Mouse (Mus musculus) induced T-regulatory cell, adult 2 months (primary cell): Measurements from ENCODE around the gene Gm7030.
"Not testable (repeated sequence)": the region's sequence is repeated elsewhere in the genome, so short reads cannot be mapped to it uniquely, and the experiment has no call there.

ENCODE experiments used
- DNase-seq: peaks from one replicate; pipeline ENCODE4 v3.0.0-alpha.2; 2012; ENCODE audit warnings: low read depth

Gene Gm7030

GRCm38 (mm10) chr17:36128968-36129817, at the start of gene Gm7030:
TSS of gene Gm7030 (minus strand) at chr17:36129425.
- DNase-seq, result not testable (repeated sequence)

GRCm38 (mm10) chr17:36178938-36179337, 49.7 kb upstream of the Gm7030 start:
- DNase-seq, result peak; percentile 72

DNA sequence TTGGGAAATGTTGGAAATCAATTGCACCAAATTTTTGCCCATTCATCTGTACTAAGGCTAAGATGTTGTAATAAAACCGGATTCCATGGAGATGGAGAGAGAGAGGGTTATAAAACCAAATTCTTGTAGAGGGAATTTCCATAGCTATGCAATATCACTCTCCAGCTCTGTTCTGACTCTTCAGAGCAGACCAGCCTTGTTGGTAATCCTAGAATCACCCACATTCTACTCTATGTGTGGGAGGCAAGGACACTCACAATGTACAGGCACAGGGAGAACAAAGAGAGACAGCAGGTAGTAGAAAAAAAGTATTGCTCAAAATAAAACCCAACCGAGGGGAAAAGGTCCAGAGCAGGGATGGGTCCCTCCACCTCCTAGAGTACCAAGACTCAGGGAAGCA, 46.9 kb upstream of the Gm7030 start:
- not testable (repeated sequence) for DNase-seq

DNA sequence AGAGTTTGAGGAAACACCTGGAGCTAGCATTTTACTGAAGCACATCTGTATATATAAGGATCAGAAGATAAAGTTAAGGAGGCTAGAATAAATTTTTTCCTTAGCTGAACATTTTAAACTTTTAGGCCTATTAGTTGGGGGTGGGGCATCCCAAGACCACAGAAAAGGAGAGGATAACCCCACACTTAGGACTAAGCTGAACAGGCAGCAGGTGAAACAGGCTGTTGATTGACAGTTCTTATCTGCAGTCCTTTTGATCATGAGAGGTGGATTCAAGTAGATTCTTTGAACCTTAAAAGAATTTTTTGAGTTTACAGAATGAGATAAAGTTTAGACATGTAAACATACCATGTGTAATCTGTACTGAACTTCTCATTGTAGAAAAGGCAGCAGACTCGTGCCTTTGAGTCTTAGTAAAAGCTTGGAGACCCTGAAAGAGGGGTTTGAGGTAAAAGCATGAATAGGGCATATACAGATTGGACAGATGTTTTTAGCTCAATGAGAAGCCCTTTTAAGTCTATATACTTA, 41.1 kb upstream of the Gm7030 start:
- no peak for DNase-seq

DNA sequence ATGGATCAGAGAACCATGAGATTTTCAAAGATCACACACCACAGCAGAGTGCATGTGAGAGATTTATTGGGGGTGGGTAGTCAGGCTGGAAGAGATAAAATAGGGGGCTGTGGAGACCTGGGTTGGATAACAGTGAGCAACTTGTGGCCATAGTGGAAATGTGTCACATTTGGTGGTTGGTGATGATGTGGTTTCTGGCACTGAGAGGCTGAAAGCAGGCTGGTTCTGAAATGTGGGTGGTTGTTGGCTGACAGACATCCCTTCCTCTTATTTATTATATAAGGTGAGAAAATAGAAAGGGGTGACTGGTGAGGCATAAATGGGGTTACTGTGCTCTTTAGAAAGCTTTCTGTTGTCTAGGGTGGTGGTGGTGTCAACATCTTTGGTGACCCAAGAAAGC, 40.5 kb upstream of the Gm7030 start:
- no peak for DNase-seq

GRCm38 (mm10) chr17:36169094-36169493, 39.9 kb upstream of the Gm7030 start:
- not testable (repeated sequence) for DNase-seq

DNA sequence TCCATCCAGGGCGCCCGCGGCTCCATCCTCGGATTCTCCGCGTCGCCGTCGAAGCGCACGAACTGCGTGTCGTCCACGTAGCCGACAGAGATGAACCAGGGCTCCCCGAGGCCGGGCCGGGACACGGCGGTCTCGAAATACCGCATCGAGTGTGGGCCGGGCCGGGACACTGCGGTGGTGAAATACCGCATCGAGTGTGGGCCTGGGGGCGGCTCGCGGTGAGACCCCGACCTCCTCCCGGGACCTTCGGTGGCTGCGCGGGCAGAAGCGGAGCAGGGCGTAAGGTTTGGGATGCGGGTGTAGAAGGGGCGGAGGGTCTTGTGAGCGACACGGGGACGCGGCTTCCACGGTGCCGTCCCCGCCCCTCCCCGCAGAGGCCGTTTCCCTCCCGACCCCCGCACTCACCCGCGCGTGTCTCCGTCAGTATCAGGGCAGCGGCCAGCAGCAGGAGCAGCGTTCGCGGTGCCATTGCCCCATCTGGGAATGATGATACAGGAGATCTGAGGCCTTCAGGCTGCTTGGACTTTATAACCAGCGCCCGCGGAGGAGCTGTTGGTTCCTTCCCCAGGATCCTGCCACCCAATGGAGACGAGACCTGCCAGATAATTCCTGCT, 38.9 kb upstream of the Gm7030 start, which contains the start of gene Gm8909:
TSS of gene Gm8909 (minus strand) at position 499 of the 614 bp plus-strand sequence.
- DNase-seq, result no peak

- DNase-seq, result peak; percentile 85
Observed at GRCm38 (mm10) chr17:36167306-36168038, 38.2 kb upstream of the Gm7030 start.

GRCm38 (mm10) chr17:36166901-36167300, 37.7 kb upstream of the Gm7030 start:
- DNase-seq, result not testable (repeated sequence)

DNA sequence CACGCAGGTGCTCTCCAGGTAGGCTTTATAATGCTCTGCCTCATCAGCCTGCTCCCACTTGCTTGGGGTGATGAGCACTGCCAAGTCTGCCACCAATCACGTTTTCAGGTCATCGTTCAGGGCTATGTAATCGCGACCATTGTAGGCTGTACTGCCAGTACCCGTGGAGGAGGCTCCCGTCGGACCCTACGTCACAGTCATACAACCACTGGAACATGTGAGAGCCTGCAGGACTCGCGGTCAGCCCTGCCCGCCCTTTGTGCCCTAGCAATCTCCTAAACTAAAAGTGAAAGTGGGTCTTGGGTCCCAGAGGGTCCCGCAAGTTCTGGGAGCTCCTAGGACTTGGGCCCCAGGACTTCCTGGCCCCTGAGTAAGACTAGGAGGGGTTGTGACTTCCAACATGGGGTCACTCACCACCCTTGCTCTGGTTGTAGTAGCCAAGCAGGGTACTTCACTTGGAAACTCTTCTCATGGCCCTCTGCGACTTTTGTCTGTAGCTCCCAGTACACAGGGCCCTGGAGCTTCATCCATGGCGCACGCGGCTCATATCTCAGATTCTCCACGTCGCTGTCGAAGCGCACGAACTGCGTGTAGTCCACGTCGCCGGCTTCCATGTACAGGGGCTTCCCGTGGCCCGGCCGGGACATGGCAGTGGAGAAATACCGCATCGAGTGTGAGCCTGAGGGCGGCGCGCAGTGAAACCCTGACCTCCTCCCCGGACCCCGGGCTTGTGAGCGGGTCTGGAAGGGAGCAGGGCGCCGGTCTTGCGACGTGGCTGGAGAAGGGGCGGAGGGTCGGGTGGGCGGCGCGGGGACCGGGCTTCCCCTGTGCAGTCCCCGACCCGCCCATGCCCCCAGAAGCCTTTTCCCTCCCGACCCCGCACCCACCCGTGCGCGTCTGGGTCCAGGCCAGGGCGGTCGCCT, 32.2 kb upstream of the Gm7030 start:
- DNase-seq, result peak; percentile 49

DNA sequence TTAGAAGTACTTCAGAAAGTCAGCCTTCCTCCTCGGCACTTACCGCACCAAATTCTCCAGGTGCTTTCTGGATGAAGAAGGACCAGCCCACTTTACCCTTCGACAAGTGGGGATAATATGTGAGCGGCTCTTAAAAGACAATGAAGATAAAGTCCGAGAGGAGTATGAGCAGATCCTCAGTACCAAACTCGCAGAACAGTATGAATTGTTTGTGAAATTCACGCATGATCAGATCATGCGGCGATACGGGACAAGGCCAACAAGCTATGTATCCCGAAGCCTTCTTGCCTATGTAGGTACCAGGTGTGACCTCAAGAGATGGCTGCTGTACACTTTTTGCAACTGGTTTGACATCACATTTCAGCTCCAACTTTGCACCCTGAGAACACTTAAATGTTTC, 29.0 kb upstream of the Gm7030 start:
- not testable (repeated sequence) for DNase-seq

- not testable (repeated sequence) for DNase-seq
Observed at GRCm38 (mm10) chr17:36157782-36158181, 28.6 kb upstream of the Gm7030 start.

- no peak for DNase-seq
Observed at GRCm38 (mm10) chr17:36154271-36155149, 25.3 kb upstream of the Gm7030 start.

- DNase-seq, result not testable (repeated sequence)
Observed at GRCm38 (mm10) chr17:36151200-36151599, 22.0 kb upstream of the Gm7030 start.

DNA sequence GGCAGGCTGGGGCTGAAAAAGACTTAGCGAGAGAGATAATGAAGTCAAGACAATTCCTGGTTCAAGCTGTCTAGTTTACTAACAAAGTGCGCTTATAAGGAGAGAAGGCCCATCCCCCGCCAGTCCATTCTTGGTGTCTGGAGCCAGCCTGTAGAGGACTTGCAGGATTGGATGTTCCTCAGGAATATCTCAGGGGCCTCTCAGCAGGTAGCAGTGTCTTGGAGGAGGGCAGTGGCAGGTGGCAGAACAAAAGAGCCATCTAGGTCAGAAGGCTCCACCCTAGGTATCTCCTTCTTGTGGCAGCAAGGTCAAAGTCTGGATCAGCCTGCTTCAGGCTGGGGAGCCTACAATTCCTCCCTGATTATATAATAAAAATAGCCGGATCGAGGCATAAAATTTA, 19.2 kb upstream of the Gm7030 start:
- not testable (repeated sequence) for DNase-seq

DNA sequence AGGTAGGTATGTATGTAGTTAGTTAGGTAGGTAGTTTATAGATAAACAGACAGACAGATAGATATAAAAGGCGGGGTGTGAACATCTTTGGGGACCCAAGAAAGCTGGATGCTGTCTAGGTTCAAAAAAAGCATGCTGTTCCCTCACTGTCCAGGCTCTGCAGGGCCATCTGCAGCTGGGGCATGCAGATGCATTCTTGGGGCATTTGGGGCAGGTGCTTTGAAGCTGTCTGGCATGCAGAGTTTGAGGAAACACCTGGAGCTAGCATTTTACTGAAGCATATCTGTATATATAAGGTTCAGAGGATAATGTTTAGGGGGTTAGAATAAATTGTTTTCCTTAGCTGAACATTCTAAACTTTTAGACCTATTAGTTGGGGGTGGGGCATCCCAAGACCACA, 17.7 kb upstream of the Gm7030 start:
- not testable (repeated sequence) for DNase-seq

DNA sequence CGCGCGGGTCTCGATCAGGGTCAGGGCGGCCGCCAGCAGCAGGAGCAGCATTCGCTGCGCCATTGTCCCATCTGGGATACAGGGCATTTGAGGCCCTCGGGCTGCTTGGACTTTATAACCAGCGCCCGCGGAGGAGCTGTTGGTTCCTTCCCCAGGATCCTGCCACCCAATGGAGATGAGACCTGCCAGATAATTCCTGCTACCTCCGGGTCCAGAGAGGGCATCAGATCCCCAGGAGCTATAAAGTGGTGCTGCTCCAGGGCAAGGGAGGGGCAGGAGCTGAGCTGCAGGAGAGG, 16.6 kb upstream of the Gm7030 start:
- DNase-seq, result not testable (repeated sequence)

- DNase-seq, result peak; percentile 56
Observed at GRCm38 (mm10) chr17:36145111-36145860, 16.1 kb upstream of the Gm7030 start.

GRCm38 (mm10) chr17:36136299-36136848, 7.1 kb upstream of the Gm7030 start:
- not testable (repeated sequence) for DNase-seq
